Mouse (Mus musculus) testis, adult 2 months (tissue): ENCODE data around the gene Get4. TPM values are rescaled to one million over a fixed set of nuclear protein-coding genes. Genes with fewer than 3 reads are reported as not detected.
A peak's percentile ranks its signal among the peaks of the same experiment; 100 is the strongest.

ENCODE experiments used
- H3K27ac ChIP-seq: fragments of 200-500 bp; 2 replicates; pipeline ENCODE4 v1.5.1; 2012; ENCODE audit warnings: low read depth, low read length; ENCODE audit not compliant: control insufficient read depth, insufficient read depth
- H3K27me3 ChIP-seq: fragments of 200-500 bp; 2 replicates; pipeline ENCODE4 v1.6.1; 2012; ENCODE audit warnings: mild to moderate bottlenecking, low read length, moderate library complexity; ENCODE audit not compliant: control insufficient read depth, insufficient read depth
- H3K36me3 ChIP-seq: fragments of 200-500 bp; 2 replicates; pipeline ENCODE4 v1.6.1; 2012; ENCODE audit warnings: mild to moderate bottlenecking, low read length; ENCODE audit not compliant: control insufficient read depth, insufficient read depth
- H3K4me1 ChIP-seq: fragments of 200-500 bp; 2 replicates; pipeline ENCODE4 v1.6.1; 2012; ENCODE audit warnings: low read length; ENCODE audit not compliant: control insufficient read depth, insufficient read depth
- H3K4me3 ChIP-seq: fragments of 200-500 bp; 2 replicates; pipeline ENCODE4 v1.5.1; 2012; ENCODE audit warnings: low read depth, mild to moderate bottlenecking, low read length, moderate library complexity, mixed read lengths; ENCODE audit not compliant: control insufficient read depth
- CTCF ChIP-seq: fragments of 200-500 bp; IDR thresholded peaks from 2 replicates; pipeline ENCODE4 v1.5.1; 2012; ENCODE audit warnings: low read depth, mild to moderate bottlenecking, inconsistent platforms, low read length, moderate library complexity; ENCODE audit not compliant: control insufficient read depth, insufficient read depth, insufficient replicate concordance
- POLR2A ChIP-seq: fragments of 200-500 bp; IDR thresholded peaks from 2 replicates; pipeline ENCODE4 v1.6.1; 2012; ENCODE audit warnings: low read depth, mild to moderate bottlenecking, inconsistent platforms, low read length, moderate library complexity; ENCODE audit not compliant: control insufficient read depth
- polyA plus RNA-seq: library from polyadenylated mRNA; depleted of rRNA; stranded (reverse); fragments of >200 nt; gene quantifications from 2 replicates; pipeline ENCODE4 v1.2.3, GENCODE M21; 2012

The Get4 gene
- polyA plus RNA-seq, 1 experiment: 117 TPM

GRCm38 (mm10) chr5:139241022-139241761 lies 10.9 kb upstream of the Get4 start:
- TF ChIP-seq POLR2A (no peak), CTCF (no peak)
- Histone ChIP-seq H3K4me3 (no peak overlapping the region), H3K27me3 (no peaks in the 10 kb centered on the region), H3K4me1 (no peaks in the 10 kb centered on the region), H3K27ac (peak overlapping the region; percentile 32), H3K36me3 (peaks cover 9% of the 10 kb centered on the region)

- Histone ChIP-seq H3K4me3 (no peak overlapping the region), H3K36me3 (peaks cover 9% of the 10 kb centered on the region), H3K27me3 (no peaks in the 10 kb centered on the region), H3K27ac (no peak overlapping the region), H3K4me1 (no peaks in the 10 kb centered on the region)
- TF ChIP-seq POLR2A: no peak
- TF ChIP-seq CTCF: no peak
These were observed 8.7 kb upstream of the Get4 start for GRCm38 (mm10) chr5:139243384-139243783.

DNA sequence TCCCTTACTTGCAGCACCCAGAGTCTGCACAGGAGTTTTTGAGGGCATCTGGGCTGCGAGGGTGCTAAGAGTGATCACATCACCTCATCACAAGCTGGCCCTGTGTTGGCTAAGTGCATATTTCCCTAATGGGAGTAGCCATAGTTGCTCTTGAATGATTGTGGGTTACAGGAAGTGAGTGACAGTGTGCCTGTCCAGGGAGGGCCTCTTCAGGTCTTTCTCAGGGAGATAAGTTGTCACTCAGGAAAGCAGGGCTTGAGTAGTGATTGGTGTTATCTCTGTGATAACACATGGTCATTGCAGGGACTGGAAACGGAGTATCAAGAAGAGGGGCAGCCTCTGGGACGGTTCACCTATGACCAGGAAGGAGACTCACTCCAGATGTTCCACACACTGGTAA lies 4.4 kb upstream of the Get4 start:
- peaks cover 2% of the 10 kb centered on the region for H3K36me3 ChIP-seq
- no peak overlapping the region for H3K4me3 ChIP-seq
- H3K27me3 ChIP-seq: no peaks in the 10 kb centered on the region
- TF ChIP-seq CTCF (no peak), POLR2A (no peak)
- no peak overlapping the region for H3K27ac ChIP-seq
- H3K4me1 ChIP-seq: peaks cover 3% of the 10 kb centered on the region

GRCm38 (mm10) chr5:139248846-139249245 lies 3.3 kb upstream of the Get4 start:
- no peak overlapping the region for H3K4me3 ChIP-seq
- peaks cover 9% of the 10 kb centered on the region for H3K4me1 ChIP-seq
- no peak overlapping the region for H3K27ac ChIP-seq
- TF ChIP-seq CTCF (no peak), POLR2A (no peak)
- H3K27me3 ChIP-seq: no peaks in the 10 kb centered on the region
- H3K36me3 ChIP-seq: peaks cover 2% of the 10 kb centered on the region

GRCm38 (mm10) chr5:139251279-139251678 lies 845 bp upstream of the Get4 start:
- no peaks in the 10 kb centered on the region for H3K27me3 ChIP-seq
- no peak overlapping the region for H3K4me3 ChIP-seq
- peak overlapping the region; percentile 83 for H3K27ac ChIP-seq
- no peaks in the 10 kb centered on the region for H3K36me3 ChIP-seq
- peaks cover 16% of the 10 kb centered on the region for H3K4me1 ChIP-seq
- TF ChIP-seq CTCF (no peak), POLR2A (no peak)

GRCm38 (mm10) chr5:139251736-139252080 lies 416 bp upstream of the Get4 start:
- no peaks in the 10 kb centered on the region for H3K36me3 ChIP-seq
- no peaks in the 10 kb centered on the region for H3K27me3 ChIP-seq
- H3K4me3 ChIP-seq: peak overlapping the region; percentile 97
- TF ChIP-seq POLR2A (no peak), CTCF (no peak)
- peak overlapping the region; percentile 83 for H3K27ac ChIP-seq
- peaks cover 18% of the 10 kb centered on the region for H3K4me1 ChIP-seq

DNA sequence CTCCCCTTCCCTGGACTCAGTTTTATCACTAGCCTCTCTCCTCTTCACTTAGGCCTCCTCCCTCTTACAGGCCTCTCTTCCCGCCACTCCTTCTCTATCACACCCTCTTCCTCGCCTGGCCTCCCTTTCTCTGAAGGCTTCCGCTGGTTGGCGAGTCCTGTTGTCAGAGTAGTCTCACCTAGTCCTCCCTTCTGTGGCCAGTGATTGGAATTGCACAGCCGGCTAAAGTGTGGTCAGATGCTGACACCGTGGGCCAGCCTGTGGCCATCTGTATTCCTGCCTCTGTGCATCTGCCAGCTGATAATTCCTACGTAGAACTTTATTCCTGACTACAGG lies 754 bp downstream of the Get4 start:
- Histone ChIP-seq H3K36me3 (no peaks in the 10 kb centered on the region), H3K4me1 (peaks cover 18% of the 10 kb centered on the region), H3K27ac (peak overlapping the region; percentile 98), H3K27me3 (no peaks in the 10 kb centered on the region), H3K4me3 (peak overlapping the region; percentile 97)
- TF ChIP-seq POLR2A: no peak
- no peak for TF ChIP-seq CTCF
